Mouse (Mus musculus) hindlimb bud, embryonic 11.5 days (tissue): Measurements from ENCODE around the gene Ncapg2.
A peak's percentile ranks its signal among the peaks of the same experiment; 100 is the strongest.

Experiments used
- DNase-seq: peaks from one replicate; pipeline ENCODE4 v3.0.0-alpha.2; 2012; ENCODE audit warnings: low read depth, low spot score; ENCODE audit errors: extremely low spot score

The Ncapg2 gene

DNA sequence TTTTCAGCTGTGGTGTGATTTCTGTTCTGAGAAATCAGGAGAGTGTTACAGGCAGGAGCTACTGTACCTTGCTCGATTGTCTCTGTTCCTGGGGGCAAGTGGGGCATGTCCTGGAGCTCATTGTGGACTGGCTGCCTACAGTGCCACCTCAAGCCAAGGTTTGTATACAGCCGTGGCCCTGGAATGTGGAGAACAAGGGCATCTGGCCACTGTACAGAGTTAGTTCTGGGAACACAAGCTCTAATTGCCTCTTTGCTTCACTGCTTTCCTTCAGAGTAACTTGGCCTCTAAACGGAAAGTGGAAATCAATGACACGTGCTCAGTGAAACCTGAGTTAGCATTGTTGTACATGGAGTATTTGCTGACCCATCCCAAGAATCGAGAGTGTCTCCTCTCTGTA lies 33.4 kb downstream of the Ncapg2 start:
- DNase-seq: no peak

DNA sequence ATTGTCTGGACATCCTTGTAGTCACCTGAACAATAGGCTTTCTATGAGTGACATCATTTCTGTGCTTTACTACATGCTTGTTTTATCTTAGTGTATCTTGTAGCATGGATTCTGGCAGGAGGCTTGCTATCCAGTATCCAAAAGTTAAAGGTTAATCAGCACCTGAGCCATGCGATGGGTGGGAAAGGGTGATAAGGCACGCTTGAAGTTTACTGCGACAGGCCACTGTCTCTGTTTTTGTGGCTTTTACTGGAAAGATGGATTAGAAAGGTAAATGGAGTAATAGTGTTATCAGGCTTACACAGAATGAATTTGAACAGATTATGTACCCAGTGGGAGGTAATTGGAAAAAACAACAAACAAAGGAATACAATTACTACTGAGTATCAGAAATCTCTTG lies 37.0 kb downstream of the Ncapg2 start:
- no peak for DNase-seq

DNA sequence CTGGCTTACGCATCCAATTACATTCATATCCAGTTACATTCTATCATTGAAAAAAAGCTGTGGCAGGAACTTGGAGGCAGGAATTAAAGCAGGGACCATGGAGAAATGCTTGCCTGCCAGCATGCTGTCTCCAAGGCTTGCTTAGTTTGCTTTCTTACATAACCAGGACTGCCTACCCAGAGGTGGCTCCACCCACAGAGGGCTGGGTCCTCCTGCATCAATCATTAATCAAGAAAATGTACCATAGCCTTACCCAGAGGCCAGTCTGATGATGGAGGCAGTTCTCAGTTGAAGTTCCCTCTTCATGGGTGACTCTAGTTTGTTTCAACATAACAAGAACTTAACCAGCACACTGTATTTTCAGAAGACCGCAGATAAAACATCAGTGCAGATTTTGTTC lies 44.3 kb downstream of the Ncapg2 start:
- DNase-seq: no peak

DNA sequence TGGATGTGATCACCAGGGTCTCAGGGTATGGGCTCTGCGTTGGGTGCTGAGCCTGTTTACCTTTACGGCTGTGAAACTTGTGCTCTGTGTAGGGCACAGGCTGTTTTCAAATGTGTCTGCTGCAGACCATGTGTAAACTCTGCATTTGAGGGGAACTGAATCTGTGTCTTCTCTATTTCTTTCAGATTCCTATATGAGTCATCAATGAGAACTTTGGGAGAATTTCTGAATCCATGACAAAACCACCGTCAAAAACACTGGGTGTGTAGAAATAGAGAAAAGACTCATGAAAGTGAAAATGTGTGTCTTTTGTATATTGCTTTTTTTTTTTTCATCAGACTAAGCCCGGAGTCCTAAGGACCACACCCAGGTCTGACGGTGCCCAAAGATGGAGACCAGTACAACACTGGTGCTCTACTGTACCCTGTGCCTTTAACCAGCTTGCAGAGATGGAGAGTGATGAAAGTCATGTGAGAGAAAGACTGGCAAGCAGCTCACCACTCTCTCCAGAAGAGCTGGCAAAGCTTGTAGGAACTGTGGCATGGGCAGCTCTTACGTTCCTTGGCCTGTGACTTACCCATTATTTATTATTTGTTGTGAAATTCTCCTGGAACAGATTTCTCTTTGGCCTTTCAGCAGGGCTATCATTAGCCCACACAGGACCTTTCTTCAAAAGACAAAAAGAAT lies 55.3 kb downstream of the Ncapg2 start:
- no peak for DNase-seq

DNA sequence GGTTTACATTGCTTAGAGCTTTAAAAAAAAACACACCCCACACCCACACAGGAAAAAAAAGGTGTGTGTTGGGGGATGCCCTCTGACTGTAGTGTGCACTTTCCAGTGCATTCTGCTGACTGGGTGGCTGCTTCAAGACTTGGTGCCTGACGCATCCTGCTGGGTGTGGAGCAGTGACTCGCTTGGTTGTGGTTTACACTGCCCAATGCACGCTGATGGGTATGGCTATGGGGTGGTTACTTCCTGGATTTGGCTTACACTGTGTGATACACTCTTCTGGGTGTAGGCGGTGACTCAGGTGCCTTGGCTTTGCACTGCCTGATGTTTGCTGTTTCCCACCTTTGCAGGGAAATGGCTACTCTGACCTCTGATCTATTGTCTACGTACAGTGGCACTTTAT lies 61.8 kb downstream of the Ncapg2 start:
- no peak for DNase-seq

DNA sequence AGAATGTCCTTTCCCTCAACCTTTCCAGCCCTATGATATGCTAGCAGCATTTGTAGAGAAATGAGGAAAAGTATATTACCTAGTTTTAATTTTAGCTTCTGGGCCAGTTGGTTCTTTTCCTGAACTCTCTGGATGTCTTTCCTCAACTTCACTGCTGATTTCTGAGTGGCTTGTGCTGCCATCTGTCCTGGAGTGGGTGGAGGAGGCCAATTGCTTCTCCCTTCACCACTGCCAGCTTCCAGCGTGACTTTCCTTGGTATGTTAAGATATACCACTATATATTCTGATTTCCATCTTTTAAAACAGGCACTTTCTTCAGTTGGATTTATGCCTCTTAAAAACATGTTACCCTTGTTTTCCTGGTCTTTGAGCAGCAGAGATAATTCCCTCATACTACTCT lies 63.1 kb downstream of the Ncapg2 start:
- no peak for DNase-seq

DNA sequence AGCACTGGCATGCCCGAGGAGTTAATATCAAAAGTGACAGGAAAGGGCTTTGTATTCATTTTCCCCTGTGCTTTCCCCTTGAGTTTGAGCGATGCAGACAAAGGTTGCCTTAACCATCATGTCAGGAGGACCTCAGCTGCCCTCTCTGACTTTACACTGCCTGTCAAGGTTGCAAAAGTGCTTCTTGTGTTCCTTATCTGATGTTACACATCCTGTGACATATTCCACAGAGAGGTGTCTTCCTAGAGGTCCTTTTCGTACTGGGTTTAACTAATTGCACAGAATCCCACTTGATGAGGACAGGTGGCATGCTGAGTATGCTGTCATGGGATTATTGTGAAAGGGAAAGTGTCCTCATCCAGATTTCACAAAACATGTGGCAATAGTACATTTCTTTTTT lies 63.9 kb downstream of the Ncapg2 start:
- no peak for DNase-seq

DNA sequence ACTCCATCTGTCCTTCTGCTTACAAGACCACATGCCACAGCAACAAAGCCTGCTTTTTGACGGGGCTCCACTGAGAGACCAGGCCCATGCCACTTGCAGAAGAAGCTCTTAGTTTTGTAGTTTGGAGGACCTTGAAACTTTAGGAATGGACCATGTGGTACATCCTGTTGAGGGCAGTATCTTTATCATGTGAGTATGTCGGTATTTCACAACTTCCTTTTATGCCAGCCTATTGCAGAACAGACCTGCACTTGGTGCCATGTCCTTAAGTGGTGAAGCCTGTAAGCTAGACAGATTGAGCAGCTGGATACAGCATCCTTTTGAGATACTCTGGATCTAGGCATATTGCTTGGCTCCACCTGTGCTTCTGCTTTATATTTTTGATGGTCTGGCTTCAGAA lies 68.1 kb downstream of the Ncapg2 start:
- no peak for DNase-seq

DNA sequence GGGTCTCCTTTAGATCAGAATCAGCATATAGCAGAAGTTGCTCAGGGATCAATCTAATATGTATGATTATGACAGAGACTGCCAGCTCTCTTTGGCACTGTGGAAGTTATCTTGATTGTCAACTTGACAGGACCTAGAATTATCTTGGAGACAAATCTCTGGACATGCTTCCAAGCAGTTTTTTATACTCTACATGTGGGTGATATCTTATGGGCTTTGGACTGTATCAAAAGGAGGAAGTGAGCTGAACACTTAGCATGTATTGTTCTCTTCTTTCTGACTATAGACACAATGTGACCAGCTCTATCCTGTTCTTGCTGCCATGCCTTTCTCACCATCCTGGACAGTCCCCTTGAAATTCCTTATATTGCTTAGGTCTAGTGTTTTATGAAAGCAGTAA lies 68.6 kb downstream of the Ncapg2 start:
- DNase-seq: no peak

DNA sequence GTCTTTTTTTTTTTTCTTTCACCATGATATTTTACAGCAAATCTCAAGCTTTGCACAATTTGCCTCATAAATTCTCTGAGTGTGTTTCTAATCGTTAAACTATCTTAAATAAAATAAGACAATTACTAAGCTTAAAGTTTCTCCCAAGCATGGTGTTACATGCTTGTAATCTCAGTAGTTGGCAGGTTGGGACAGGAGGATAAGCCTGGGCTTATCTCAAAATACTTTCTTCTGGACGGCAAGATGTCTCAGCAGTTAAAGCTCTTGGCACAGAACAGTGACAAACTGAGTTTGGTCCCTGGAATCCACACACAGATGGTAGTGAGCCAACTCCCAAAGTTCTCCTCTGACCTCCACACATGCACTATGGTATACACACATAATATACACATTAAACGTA lies 69.5 kb downstream of the Ncapg2 start:
- DNase-seq: no peak

DNA sequence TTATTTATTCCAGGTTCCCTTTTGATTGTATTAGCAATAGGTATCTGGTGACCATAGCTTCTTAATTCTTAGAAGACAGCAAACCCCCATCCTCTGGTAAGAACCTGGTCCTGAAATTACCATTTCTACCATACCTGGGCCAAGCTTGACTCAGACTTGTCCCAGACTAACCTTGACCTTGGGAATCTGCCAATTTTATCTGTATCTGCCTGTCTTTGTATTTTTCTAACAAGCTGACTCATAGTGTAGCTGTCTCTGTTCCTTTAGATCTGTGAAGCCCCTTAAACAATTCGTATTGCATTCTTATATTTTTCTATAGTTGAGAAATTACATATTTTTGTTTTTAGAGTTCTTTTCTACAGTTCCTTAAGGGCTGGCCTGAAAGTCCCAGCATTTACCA lies 73.6 kb downstream of the Ncapg2 start:
- no peak for DNase-seq

DNA sequence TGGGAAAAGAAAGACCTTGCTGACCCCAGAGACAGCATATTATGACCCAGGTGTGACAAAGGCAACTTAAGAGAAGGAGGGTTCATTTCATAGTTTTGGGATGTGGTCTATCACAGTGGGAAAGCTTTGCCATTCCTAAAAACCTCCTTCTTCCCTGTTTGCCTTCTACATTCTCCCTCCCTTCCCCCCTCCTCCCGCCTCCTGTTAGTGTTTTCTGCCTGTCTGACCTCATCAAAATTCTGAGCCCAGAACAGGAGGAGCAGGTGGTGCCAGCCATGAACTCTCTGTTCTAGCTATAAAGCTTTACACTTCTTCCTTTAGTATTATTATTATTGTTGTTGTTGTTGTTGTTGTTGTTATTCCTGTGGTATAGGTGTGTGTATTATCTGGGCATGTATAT lies 76.7 kb downstream of the Ncapg2 start:
- no peak for DNase-seq

DNA sequence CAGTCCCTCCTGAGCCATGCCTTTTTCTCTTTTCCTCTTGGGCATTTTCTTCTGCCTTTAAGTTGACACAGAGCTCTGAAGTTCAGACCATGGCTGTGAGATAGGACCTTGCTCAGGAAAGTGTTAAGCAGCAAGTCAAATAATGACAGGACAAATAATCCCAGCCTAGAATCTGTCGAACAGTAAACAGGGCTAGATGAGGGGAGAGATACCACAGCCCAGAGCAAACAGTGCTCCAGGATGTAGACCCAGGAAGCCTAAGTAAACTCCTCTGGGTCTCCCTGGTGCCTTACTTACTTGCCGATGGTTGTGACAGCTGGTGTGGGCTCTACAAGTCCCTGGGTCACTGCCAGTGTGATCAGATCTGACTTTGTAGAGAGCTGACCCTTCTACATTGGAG lies 78.4 kb downstream of the Ncapg2 start:
- DNase-seq: no peak

DNA sequence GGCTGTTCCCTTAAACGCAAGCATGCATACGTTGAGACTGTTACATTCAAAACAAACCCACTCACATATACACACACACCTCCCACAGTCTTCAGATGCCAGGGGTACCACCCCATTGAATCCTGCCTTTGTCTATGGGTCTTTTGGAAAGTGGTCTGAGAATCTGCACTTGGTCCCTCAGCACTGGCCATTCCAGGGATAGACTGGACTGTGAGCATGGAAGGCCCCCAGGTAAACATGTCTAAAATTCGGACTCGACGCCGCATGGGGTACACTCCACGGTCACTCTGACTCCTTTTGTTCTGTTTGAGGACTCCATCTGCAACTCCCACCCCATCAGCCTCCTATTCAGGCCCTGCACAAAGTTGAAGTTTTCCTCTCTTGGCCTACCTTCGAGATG lies 79.8 kb downstream of the Ncapg2 start:
- no peak for DNase-seq

DNA sequence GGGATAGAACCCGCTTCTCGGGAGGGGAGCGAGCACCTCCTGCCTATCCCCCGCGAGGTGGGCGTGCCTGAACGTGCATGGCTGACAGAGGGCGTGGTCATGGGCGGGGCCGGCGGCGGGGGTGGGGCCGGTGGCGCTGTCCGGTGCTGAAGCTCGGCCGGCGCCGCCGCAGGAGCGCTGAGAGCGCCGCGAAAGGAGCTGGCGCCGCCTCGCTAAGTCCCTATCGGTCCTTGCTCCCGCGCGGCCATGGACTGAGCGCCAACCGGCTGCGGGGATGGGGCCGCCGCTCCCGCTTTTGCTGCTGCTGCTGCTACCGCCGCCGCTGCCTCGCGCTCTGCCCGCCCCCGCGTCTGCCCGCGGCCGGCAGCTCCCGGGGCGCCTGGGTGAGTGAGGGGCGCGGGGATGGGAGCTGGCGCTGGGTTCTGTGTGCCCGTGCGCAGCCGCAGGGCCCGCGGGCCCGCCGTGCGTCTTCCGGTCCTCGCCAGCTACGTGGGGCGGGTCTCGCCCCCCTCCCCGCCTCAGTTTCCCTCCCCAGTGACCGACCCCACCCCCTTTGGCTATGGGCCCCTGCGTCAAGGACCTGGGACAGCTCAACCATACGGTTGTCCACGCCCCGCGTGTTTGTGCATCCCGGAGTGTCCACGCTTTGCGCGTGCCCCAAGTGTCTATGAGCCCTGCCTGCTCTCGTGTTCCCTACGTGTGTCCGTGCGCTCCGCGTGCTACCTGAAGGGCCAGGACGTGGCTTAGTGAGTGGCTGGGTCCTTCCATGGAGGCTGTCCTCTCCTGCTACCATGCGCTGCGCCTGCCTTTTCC lies 80.6 kb downstream of the Ncapg2 start, which contains the start of gene Ptprn2:
Ptprn2 (plus strand) TSS at position 130 of the 813 bp plus-strand sequence.
- DNase-seq: peak; percentile 8

DNA sequence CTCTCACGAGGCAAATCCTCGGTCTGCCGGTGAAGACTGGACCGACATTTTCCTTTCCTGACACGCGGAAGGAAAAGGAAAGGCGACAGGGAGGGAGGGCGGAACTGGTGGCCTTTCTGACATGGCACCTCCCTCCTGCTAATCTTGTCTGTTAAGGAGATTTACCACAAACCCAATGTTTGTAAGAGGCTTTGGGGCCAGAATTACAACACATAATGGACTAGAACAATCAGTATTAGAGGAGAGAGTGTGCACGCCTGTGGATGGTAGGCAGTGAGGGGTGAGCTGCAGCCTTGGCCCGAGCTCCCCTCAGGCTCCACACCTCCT lies 81.2 kb downstream of the Ncapg2 start:
- DNase-seq: no peak

DNA sequence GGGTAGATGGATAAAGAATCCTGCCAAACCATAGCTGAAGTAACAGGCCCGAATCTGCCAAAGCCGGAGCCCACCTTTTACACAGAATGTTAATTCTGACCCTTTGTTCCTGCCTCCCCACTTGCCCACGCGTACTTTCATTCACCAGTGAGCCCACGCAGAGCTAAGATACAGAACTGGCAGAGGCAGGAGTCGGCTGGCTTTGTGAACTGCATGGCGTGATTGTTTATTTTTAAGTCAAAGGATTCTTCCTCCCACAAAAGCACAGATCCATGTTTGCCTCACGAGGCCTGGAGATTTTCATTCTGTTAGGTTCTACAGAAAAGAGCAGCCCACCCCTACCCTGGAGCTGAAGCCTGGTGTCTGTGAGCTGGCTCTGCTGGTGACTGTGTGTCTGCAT lies 83.6 kb downstream of the Ncapg2 start:
- no peak for DNase-seq

DNA sequence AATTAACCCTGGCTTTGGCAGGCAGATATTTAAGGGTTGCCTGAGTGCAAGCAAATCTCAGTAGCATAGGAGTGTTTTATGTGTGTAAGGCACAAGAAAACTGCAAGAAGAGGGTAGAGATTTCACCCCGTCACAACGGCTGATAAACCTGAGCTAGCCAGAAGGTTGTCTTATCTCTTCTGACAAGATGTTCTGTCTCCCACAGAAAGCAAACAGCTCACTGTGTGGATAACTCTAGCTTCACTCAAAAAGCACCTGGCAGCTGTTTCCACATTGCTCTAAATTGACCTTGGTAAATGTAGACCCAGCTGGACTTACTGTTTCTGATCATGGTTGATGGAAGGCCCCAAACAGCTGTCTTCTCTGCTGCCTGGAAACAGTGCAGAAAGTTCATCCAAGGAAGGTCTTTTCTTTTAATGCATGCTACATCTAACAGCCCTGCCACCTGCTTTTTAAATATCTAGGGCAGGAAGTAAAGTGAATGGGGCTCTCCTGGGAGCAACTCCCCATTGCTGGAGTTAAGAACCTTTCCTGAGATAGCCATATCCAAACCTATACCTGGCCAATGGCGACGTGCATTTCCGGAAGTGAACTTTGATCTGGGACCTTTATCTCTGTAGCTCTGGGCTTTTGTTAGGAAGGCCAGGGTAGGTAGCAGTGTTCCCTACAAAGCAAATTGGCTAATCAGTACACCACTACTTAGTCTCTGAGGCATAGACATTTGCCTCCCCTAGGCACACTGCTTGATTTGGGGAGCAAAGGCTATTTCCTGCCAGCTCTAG lies 85.6 kb downstream of the Ncapg2 start:
- no peak for DNase-seq

DNA sequence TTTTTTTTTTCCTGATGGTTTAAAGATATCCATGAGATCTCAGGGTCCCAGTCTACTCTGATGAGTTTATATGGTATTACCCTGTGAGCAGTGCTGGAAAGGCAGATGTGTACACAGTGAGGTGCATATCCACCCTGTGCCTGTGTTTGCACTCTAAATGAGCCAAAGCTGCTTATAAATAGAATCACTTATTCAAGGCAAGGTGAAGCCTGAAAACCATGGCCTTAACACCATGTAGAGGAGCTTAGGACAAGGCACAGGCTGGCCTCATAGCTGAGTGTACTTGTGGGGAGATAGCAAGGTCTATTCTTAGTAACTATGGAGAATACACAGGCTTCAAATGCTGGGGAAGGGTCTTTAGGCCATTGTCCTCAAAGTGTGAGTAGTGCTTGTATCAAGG lies 93.5 kb downstream of the Ncapg2 start:
- no peak for DNase-seq

DNA sequence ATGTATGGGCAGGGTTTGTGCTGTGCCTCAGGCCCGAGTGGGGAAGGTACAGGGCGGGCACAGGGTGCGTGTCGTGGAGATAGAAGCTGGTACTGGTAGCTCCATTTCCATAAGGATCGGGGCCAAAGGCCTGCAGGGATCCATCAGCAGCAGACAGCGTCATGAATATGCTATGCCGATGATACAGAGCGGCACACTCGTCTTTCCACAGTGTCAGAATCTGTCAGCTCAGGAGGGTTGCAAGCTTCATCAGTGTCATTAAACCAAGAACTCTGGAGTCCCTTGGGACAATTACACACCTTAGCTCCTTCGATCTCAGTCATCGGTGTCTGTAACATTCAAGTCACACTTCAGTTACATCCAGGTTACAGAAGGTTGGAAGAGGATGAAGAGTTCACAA lies 95.5 kb downstream of the Ncapg2 start:
- DNase-seq: no peak

DNA sequence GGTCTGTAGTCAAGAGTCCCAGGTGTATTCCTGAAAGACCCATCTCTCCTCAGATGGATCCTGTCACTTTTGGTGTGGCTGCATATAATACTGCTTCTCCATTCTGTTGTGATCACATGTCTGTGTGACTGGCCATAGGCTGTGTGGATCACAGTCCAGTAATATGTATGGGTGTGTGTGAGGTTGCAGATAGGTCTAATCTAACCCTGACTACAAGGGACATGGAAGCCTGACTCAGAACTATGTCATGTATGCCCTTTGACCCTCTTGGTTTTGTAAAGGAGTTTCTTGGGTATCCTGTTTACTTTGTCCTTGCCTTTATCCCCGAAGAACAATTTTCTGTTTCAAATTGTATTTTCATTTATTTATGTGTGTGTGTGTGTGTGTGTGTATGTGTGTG lies 107.3 kb downstream of the Ncapg2 start:
- DNase-seq: no peak
